Mouse (Mus musculus) MEL (cell line): ENCODE data around the gene Enoph1. TPM values are rescaled to one million over a fixed set of nuclear protein-coding genes. Genes with fewer than 3 reads are reported as not detected.

Experiments used
- DNase-seq: peaks from one replicate; pipeline ENCODE4 v3.0.0; 2011; ENCODE audit warnings: low read depth, low spot score
- H3K27ac ChIP-seq: 2 replicates; pipeline ENCODE4 v1.5.1; 2012; ENCODE audit warnings: low read depth, mild to moderate bottlenecking, control low read depth, low read length, moderate library complexity; ENCODE audit not compliant: control insufficient read depth
- H3K27me3 ChIP-seq, 2 experiments: fragments of 150-350 bp in 1 of 2; sonication (generic) in 1 of 2; 2 replicates each; pipeline ENCODE4 v1.6.1; 2012; ENCODE audit warnings: low read length in 2 of 2, mild to moderate bottlenecking in 2 of 2, improper control_type of control experiment in 1 of 2, moderate library complexity in 1 of 2; ENCODE audit not compliant: insufficient read depth in 2 of 2, control insufficient read depth in 1 of 2
- H3K36me3 ChIP-seq, 2 experiments: 2 replicates each; pipeline ENCODE4 v1.6.1; 2012 to 2014; ENCODE audit warnings: low read length in 2 of 2, improper control_type of control experiment in 1 of 2, inconsistent platforms in 1 of 2, mild to moderate bottlenecking in 1 of 2; ENCODE audit not compliant: insufficient read depth in 2 of 2, control insufficient read depth in 1 of 2
- H3K4me1 ChIP-seq, 2 experiments: fragments of 150-350 bp in 1 of 2; sonication (generic) in 1 of 2; 2 replicates each; pipeline ENCODE4 v1.6.1; 2012; ENCODE audit warnings: low read length in 2 of 2, improper control_type of control experiment in 1 of 2, mild to moderate bottlenecking in 1 of 2; ENCODE audit not compliant: insufficient read depth in 2 of 2, control insufficient read depth in 1 of 2
- H3K4me3 ChIP-seq, 2 experiments: fragments of 150-350 bp in 1 of 2; sonication (generic) in 1 of 2; 2 replicates each; pipeline ENCODE4 v1.5.1; 2012; ENCODE audit warnings: low read depth in 2 of 2, low read length in 2 of 2, mild to moderate bottlenecking in 2 of 2, moderate library complexity in 2 of 2, control low read depth in 1 of 2, improper control_type of control experiment in 1 of 2; ENCODE audit not compliant: control insufficient read depth in 1 of 2, insufficient read depth in 1 of 2
- H3K79me2 ChIP-seq: 2 replicates; pipeline ENCODE4 v1.6.1; 2012; ENCODE audit warnings: mild to moderate bottlenecking, low read length, moderate library complexity; ENCODE audit not compliant: control insufficient read depth, poor library complexity, insufficient read depth
- H3K9ac ChIP-seq: 2 replicates; pipeline ENCODE4 v1.6.1; 2012; ENCODE audit warnings: low read depth, mild to moderate bottlenecking, control low read depth, low read length, moderate library complexity; ENCODE audit not compliant: control insufficient read depth, poor library complexity, severe bottlenecking
- H3K9me3 ChIP-seq: fragments of 150-350 bp; sonication (generic); replicated peaks from 2 replicates; pipeline ENCODE4 v1.6.1; 2012; ENCODE audit warnings: mild to moderate bottlenecking, low read length, improper control_type of control experiment, moderate library complexity; ENCODE audit not compliant: insufficient read depth
- ELF1 ChIP-seq: IDR thresholded peaks from 2 replicates; pipeline ENCODE4 v1.6.1; 2014; ENCODE audit warnings: low read depth, mild to moderate bottlenecking, inconsistent platforms, low read length, improper control_type of control experiment, moderate library complexity
- ETS1 ChIP-seq: IDR thresholded peaks from 2 replicates; pipeline ENCODE4 v1.6.1; 2012; ENCODE audit warnings: low read depth, mild to moderate bottlenecking, inconsistent platforms, low read length, improper control_type of control experiment, moderate library complexity
- GABPA ChIP-seq: IDR thresholded peaks from 2 replicates; pipeline ENCODE4 v1.6.1; 2012; ENCODE audit warnings: low read depth, mild to moderate bottlenecking, inconsistent platforms, low read length, improper control_type of control experiment, moderate library complexity
- GATA1 ChIP-seq: IDR thresholded peaks from 2 replicates; pipeline ENCODE4 v1.6.1; 2011; ENCODE audit warnings: low read depth, low read length, improper control_type of control experiment
- HCFC1 ChIP-seq: IDR thresholded peaks from 2 replicates; pipeline ENCODE4 v1.6.1; 2012; ENCODE audit warnings: low read depth, mild to moderate bottlenecking, inconsistent platforms, low read length, improper control_type of control experiment, moderate library complexity
- MAFK ChIP-seq: IDR thresholded peaks from 2 replicates; pipeline ENCODE4 v1.6.1; 2011; ENCODE audit warnings: low read depth, mild to moderate bottlenecking, low read length, improper control_type of control experiment, borderline replicate concordance
- MAX ChIP-seq: IDR thresholded peaks from 2 replicates; pipeline ENCODE4 v1.6.1; 2011; ENCODE audit warnings: low read length, improper control_type of control experiment
- MAZ ChIP-seq: IDR thresholded peaks from 2 replicates; pipeline ENCODE4 v1.6.1; 2012; ENCODE audit warnings: low read depth, mild to moderate bottlenecking, inconsistent platforms, low read length, improper control_type of control experiment
- MXI1 ChIP-seq: IDR thresholded peaks from 2 replicates; pipeline ENCODE4 v1.6.1; 2011; ENCODE audit warnings: mild to moderate bottlenecking, low read depth, low read length, improper control_type of control experiment
- MYB ChIP-seq: IDR thresholded peaks from 2 replicates; pipeline ENCODE4 v1.6.1; 2011; ENCODE audit warnings: mild to moderate bottlenecking, low read depth, low read length, improper control_type of control experiment
- NELFE ChIP-seq: IDR thresholded peaks from 2 replicates; pipeline ENCODE4 v1.6.1; 2011; ENCODE audit warnings: low read depth, low read length, improper control_type of control experiment
- NRF1 ChIP-seq: IDR thresholded peaks from 2 replicates; pipeline ENCODE4 v1.6.1; 2014; ENCODE audit warnings: low read depth, mild to moderate bottlenecking, inconsistent platforms, low read length, improper control_type of control experiment, moderate library complexity; ENCODE audit not compliant: poor library complexity, insufficient read depth, severe bottlenecking
- POLR2A ChIP-seq, 2 experiments: IDR thresholded peaks; 2 replicates each; pipeline ENCODE4 v1.6.1; 2011 to 2012; ENCODE audit warnings: low read length in 2 of 2, mild to moderate bottlenecking in 2 of 2, control low read depth in 1 of 2, improper control_type of control experiment in 1 of 2, low read depth in 1 of 2, moderate library complexity in 1 of 2; ENCODE audit not compliant: control insufficient read depth in 1 of 2, insufficient read depth in 1 of 2, poor library complexity in 1 of 2
- POLR2AphosphoS5 ChIP-seq: IDR thresholded peaks from 2 replicates; pipeline ENCODE4 v1.6.1; 2012; ENCODE audit warnings: low read depth, borderline replicate concordance, mild to moderate bottlenecking, inconsistent platforms, low read length, moderate library complexity, mixed read lengths
- SIN3A ChIP-seq: IDR thresholded peaks from 2 replicates; pipeline ENCODE4 v1.6.1; 2012; ENCODE audit warnings: low read length, improper control_type of control experiment, inconsistent platforms
- SMC3 ChIP-seq: IDR thresholded peaks from 2 replicates; pipeline ENCODE4 v1.6.1; 2011; ENCODE audit warnings: low read depth, low read length, improper control_type of control experiment
- TCF12 ChIP-seq: IDR thresholded peaks from 2 replicates; pipeline ENCODE4 v1.6.1; 2014; ENCODE audit warnings: low read depth, mild to moderate bottlenecking, inconsistent platforms, low read length, improper control_type of control experiment, moderate library complexity
- ZKSCAN1 ChIP-seq: IDR thresholded peaks from 2 replicates; pipeline ENCODE4 v1.6.1; 2012; ENCODE audit warnings: low read depth, mild to moderate bottlenecking, inconsistent platforms, low read length, improper control_type of control experiment, moderate library complexity
- ZMIZ1 ChIP-seq: IDR thresholded peaks from 2 replicates; pipeline ENCODE4 v1.6.1; 2012; ENCODE audit warnings: low read depth, mild to moderate bottlenecking, inconsistent platforms, low read length, improper control_type of control experiment, moderate library complexity
- polyA plus RNA-seq, 2 experiments: library from polyadenylated mRNA; stranded (reverse) in 1 of 2; unstranded in 1 of 2; fragments of >175 nt in 1 of 2; fragments of >200 nt in 1 of 2; gene quantifications; 2 replicates each; pipeline versions ENCODE4 v1.2.1 to v1.2.4; 2012; ENCODE audit warnings: low replicate concordance in 2 of 2, low read depth in 1 of 2; ENCODE audit not compliant: insufficient read length in 2 of 2, insufficient read depth in 1 of 2, missing spikeins in 1 of 2
- total RNA-seq: library from RNA; depleted of rRNA; stranded (reverse); fragments of 300-350 nt; gene quantifications from 2 replicates; pipeline ENCODE4 v1.2.3, GENCODE M21; 2012

The Enoph1 gene
- total and polyA plus RNA-seq, 3 experiments, result 83.3 to 89.0 TPM; not detected in 1

DNA sequence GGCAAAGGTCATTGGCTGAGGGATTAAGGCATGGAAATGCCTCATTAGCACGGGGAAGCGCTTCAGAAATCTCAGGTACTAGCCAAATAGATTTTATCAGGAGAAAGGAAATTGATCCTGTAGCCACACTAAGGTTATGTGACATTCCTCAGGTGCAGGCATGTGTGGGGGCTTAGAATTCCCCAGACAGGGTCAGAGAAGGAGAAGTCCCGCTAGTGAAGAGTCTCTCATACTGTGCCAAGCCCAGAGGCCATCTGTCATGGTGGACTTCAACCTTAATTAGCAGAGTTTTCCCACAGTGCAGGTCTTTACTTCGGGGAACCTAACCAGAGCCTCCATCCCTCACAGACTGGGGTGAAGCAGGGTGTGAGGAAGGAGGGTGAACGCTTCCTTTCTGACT lies 57.2 kb downstream of the Enoph1 start:
- H3K36me3 ChIP-seq, result no peaks in the 10 kb centered on the region
- H3K9me3 ChIP-seq, result no peaks in the 10 kb centered on the region
- H3K27me3 ChIP-seq, result no peaks in the 10 kb centered on the region; a peak in 2 of 4 replicates
- no peak for TF ChIP-seq TCF12
- no peak for TF ChIP-seq POLR2AphosphoS5
- no peak for TF ChIP-seq ZMIZ1
- no peak for TF ChIP-seq MXI1
- TF ChIP-seq ZKSCAN1, result no peak
- TF ChIP-seq HCFC1, result no peak
- TF ChIP-seq, all 39 proteins: peak for 0
- H3K4me1 ChIP-seq, result no peaks in the 10 kb centered on the region
- no peak overlapping the region for H3K27ac ChIP-seq
- H3K9ac ChIP-seq, result no peak overlapping the region
- no peak for DNase-seq
- no peaks in the 10 kb centered on the region for H3K79me2 ChIP-seq
- H3K4me3 ChIP-seq, result no peak overlapping the region

DNA sequence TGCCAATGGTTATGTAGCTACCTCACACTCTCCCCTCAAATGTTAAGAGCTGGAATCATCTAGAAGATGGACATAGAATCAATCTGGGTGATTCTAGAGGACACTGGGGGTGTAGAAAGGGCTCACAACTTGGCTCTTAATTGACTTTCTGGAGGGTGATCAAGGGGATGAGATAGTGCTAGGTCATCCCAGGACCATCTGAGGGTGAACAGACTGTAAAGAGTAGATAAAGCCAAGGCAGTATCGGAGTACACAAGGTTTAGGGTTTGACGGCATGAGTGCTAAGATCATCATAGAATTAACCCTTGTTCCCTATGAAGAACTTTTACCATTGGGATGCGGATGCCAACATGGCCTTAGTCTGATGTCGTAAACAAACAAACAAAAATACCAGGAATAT lies 58.2 kb downstream of the Enoph1 start:
- Histone ChIP-seq H3K9ac (no peak overlapping the region), H3K4me1 (no peaks in the 10 kb centered on the region), H3K27ac (no peak overlapping the region), H3K36me3 (no peaks in the 10 kb centered on the region), H3K27me3 (peaks cover 0 to 2% of the 10 kb centered on the region in 2 experiments; a peak in 2 of 4 replicates), H3K4me3 (no peak overlapping the region), H3K79me2 (no peaks in the 10 kb centered on the region), H3K9me3 (no peaks in the 10 kb centered on the region)
- TF ChIP-seq SIN3A (no peak), HCFC1 (no peak), NRF1 (no peak), MYB (no peak), TCF12 (no peak)
- DNase-seq, result no peak

DNA sequence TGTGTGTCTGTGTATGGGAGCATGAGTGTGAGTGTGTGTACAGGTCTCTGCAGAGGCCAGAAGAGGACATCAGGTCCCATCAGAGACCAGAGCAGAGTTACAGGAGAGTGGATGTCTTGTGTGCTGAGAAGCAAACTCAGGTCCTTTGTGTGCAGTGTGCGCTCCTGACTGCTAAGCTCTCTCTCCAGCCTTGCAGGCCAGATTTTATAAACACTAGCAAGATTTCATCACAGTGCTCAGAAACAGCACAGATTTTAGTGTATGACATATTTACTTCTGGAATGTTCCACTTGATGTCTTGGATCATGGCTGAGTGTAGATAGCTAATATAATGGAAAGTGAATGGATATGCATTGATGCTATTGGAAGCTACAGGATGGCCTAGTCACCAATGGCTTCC lies 62.6 kb downstream of the Enoph1 start:
- no peak overlapping the region for H3K27ac ChIP-seq
- H3K4me1 ChIP-seq, result no peaks in the 10 kb centered on the region
- TF ChIP-seq NRF1 (no peak), MXI1 (no peak), TCF12 (no peak), NELFE (no peak), MAFK (no peak), GATA1 (no peak), ZMIZ1 (no peak), GABPA (no peak), SMC3 (no peak), HCFC1 (no peak), ETS1 (no peak), POLR2A (IDR thresholded peaks at IDR 0.05; ENCODE audit: control insufficient read depth in 1 of 2, insufficient read depth in 1 of 2, low read depth in 1 of 2, low read length in 2 of 2, poor library complexity in 1 of 2) (no peak), MAX (no peak), ELF1 (no peak), MAZ (no peak)
- TF ChIP-seq, all 39 proteins: peak for 0
- H3K9ac ChIP-seq, result no peak overlapping the region
- no peak for DNase-seq
- no peaks in the 10 kb centered on the region for H3K9me3 ChIP-seq
- H3K27me3 ChIP-seq, result peaks cover 0 to 2% of the 10 kb centered on the region in 2 experiments; a peak in 1 of 4 replicates
- no peak overlapping the region for H3K4me3 ChIP-seq
- H3K79me2 ChIP-seq, result no peaks in the 10 kb centered on the region
- H3K36me3 ChIP-seq, result no peaks in the 10 kb centered on the region
